Mouse (Mus musculus) small intestine, adult 2 months (tissue): ENCODE measurements at regions not wholly inside any gene's neighbourhood (a gene's known extent, or its start where the extent isn't known, plus 50 kb on each side); places are given as distances from the start of the nearest gene placed in this dataset.

Experiments used
- CTCF ChIP-seq: fragments of 200-500 bp; IDR thresholded peaks from 2 replicates; pipeline ENCODE4 v1.5.1; 2012; ENCODE audit warnings: low read depth, mild to moderate bottlenecking, control low read depth, inconsistent platforms, low read length, moderate library complexity, mixed read lengths; ENCODE audit not compliant: insufficient replicate concordance, insufficient read length; ENCODE audit errors: extremely low read depth
- POLR2A ChIP-seq: fragments of 200-500 bp; IDR thresholded peaks from 2 replicates; pipeline ENCODE4 v1.6.1; 2012; ENCODE audit warnings: low read depth, mild to moderate bottlenecking, control low read depth, inconsistent platforms, low read length, moderate library complexity

DNA sequence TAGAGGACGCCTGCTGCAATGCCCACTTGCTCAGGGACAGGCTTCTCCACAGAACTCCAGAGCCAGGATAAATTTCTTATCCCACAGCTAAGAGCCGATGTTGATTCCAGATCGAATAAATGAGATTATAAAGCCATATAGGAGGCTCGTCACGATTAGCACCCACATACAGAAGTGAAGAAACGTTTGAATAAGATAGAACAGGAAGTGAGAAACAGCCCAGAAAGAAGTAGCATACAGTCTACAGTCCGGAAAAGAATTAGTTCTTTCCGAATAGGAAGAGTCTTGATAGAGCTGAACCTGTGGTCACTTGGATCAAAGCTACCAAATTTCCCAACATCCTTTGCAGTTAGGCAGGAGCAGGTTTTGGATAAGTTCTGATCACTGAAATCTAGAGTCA lies 133.0 kb upstream of the Runx1 start:
- TF ChIP-seq CTCF (no peak), POLR2A (no peak)
